Mouse (Mus musculus): Measurements from ENCODE around the gene Parn.

GRCm38 (mm10) chr16:13672386-13672898, 4.5 kb upstream of the Parn start:
- TF ChIP-seq POLR2A (IDR thresholded peaks at IDR 0.05; ENCODE audit: control insufficient read depth, low read depth, low read length) (0 out of 2 replicates have a peak, but pooled peaks have one; percentile 24), CTCF (IDR thresholded peaks at IDR 0.05; ENCODE audit: control insufficient read depth, insufficient read depth, insufficient replicate concordance, low read depth, low read length) (no peak)
